Mouse (Mus musculus) lung, postnatal 4 days (tissue): ENCODE data around the gene Col4a5.

ENCODE experiments used
- DNase-seq, 2 experiments: peaks; one replicate each; pipeline ENCODE4 v3.0.0; 2021

Gene Col4a5

DNA sequence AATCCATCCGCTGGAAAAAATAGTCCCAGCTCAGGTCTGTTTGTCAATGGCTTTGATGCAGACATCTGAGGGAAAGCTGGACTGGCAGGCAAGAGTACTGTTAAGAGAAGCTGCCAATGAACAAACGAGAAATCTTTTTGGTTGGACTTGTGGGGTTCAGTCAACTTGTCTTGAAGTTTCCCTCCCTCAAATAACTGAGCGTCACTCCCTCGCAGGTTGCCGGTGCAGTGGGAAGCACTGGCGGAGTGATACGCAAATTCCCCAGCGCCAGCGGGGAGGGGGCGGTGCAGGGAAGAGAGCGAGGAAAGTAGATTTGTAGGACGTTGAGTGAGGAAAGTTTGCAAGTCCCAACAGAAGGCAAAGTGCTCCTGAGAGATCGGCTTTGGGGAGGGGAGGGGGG, at the start of gene Col4a5:
Col4a5 (plus strand) TSS at position 276 of the 400 bp plus-strand sequence.
- DNase-seq = peak; percentile 65 to 80

DNA sequence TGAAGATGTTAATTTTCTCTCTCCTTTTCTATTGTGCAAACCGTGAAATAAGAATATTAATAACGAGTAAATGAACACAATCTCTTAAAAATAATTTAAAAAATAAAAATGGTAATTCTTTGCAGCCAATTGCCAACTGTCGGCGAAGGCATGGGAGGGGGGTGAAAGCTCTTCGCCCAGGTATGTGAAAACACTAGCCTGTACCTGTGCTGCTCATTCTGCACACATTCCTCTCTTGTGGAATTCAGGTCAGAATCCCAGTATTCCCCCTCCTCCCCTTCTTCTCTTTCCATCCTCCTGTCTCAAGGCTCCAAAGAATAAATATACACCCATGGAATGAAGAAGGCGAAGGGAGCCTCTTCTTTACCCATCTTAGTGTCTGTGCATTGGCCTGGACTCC, 38.4 kb upstream of the Col4a5 start:
- DNase-seq = peak in 1 of 2 experiments; percentile 20

DNA sequence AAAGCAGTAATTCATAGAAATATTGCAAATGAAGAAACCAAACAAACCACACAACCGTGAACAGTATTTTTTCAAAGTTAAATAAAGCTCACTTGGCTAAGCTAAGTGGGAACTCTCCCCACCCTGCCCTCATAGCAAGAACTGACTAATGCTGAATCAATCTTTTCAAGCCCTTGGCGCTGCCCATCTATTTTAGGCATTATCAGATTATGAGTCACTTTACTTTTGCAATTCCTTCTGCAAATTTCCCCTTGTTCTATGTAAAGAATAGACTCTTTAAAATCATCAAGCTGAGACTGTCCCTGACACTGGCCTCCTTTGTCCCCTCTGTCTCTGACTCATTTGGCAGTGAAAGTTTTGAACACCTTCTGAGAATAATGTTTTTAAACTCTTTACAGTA, 35.8 kb upstream of the Col4a5 start:
- DNase-seq = no peak

GRCm38 (mm10) chrX:141447936-141448335, 27.2 kb upstream of the Col4a5 start:
- no peak for DNase-seq

DNA sequence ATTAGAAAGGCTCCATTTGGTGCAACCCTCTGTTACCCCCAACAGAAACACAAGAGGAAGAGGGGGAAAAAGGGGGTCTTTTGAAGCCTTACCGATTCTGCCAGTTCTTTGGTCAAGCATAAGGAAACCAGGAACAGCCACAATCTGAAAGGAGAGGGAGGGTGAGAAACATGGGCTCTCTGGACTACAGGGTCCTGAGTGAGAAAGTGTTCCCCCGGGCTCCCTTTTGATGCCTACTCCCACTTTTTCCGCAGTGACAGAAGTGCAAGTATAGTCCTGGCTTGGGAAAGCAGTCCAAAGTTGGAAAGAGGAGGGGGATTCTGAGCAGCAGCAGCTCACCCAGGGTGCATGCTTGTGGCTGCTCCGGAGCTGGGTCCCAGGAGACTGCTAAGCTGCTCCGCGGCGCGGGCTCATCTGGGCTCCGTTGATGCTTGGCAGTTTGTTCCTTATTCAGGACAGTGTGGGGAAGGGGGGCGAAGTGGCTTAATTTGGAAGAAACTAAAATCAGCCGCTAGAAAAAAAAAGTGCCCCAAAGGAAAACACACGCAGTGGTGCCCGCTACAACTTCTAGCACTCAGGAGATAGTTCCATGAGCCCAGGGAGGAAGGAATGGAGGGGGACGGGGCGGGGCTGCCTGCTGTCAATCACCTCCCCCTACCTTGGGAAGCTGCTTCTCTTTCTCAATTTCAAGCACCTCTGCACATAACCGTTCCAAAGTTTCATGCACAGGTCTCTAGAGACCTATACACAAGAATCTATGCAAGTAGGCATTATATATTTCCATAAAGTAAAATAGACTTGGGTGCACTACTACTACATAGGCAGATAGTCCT, 1.5 kb upstream of the Col4a5 start, which contains the start of gene Col4a6:
Col4a6 (minus strand) TSS at position 607 of the 833 bp plus-strand sequence.
- DNase-seq = peak; percentile 4 to 20

- peak; percentile 10 to 24 for DNase-seq
Measured at GRCm38 (mm10) chrX:141475566-141476327, 562 bp downstream of the Col4a5 start.

- DNase-seq = no peak
Measured at GRCm38 (mm10) chrX:141494545-141494944, 19.4 kb downstream of the Col4a5 start.

- DNase-seq = no peak
Measured at GRCm38 (mm10) chrX:141503125-141503524, 27.9 kb downstream of the Col4a5 start.

- no peak for DNase-seq
Measured at GRCm38 (mm10) chrX:141533447-141533846, 58.3 kb downstream of the Col4a5 start.

DNA sequence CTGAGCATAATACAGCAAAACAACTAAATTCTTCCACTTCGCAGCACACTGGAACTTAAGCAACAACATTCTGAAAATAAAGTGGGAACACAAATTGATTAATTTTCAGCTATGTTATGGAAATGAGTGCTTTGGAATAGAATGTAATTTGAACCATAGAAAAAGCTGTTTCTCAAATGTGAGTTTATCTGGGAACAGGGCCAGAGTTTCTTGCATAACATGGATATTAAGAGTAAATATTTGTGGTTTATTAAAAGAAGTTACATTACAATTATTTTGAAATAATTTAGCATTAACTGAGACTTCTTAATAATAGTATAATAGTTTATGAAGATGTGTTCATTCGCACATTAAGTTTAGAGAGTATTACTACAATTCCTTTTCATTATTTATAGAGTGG, 72.3 kb downstream of the Col4a5 start:
- DNase-seq = no peak

- no peak for DNase-seq
Measured at GRCm38 (mm10) chrX:141590242-141590641, 115.1 kb downstream of the Col4a5 start.

DNA sequence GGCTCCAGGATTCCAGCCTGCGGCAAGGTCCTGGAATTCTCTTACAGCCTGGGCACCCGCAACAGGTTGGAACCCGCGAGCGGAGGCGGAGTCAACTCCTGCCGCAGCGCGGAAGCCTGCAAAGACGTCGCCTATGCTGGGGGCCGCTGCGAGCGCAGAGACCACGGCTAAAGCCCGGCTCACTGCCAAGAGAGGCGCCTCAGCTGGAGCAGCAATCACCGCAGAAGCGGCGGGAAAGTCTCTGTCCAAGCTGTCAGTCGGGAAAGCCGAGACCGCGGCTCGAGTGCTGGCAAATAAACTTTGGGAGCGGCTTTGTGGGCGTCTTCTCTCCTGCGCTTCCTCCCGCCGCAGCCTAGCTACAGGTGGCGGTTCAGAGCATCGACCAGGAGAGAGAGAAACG, 246.5 kb downstream of the Col4a5 start:
- peak in 1 of 2 experiments; percentile 23 for DNase-seq

DNA sequence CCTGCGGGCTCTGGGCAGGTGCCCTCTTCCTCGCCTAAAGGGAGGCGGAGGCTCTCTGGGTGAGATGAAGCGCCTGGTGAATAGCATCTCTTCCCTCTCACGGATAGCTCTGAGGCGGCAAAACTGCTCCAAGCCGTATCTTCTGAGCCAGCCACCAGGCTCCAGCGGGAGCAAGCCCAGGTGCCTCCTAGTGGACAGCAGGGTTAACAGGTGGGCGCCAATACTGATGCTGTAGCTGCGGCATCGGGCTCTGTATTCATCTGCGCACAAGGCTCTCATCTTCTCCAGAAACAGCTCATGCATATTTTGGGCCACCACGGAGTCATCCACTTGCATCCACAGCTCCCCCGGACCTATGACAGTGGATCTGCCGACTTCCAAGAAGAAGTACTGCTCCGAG, 248.8 kb downstream of the Col4a5 start:
- no peak for DNase-seq

- no peak for DNase-seq
Measured at GRCm38 (mm10) chrX:141724391-141724891, 249.3 kb downstream of the Col4a5 start.

DNA sequence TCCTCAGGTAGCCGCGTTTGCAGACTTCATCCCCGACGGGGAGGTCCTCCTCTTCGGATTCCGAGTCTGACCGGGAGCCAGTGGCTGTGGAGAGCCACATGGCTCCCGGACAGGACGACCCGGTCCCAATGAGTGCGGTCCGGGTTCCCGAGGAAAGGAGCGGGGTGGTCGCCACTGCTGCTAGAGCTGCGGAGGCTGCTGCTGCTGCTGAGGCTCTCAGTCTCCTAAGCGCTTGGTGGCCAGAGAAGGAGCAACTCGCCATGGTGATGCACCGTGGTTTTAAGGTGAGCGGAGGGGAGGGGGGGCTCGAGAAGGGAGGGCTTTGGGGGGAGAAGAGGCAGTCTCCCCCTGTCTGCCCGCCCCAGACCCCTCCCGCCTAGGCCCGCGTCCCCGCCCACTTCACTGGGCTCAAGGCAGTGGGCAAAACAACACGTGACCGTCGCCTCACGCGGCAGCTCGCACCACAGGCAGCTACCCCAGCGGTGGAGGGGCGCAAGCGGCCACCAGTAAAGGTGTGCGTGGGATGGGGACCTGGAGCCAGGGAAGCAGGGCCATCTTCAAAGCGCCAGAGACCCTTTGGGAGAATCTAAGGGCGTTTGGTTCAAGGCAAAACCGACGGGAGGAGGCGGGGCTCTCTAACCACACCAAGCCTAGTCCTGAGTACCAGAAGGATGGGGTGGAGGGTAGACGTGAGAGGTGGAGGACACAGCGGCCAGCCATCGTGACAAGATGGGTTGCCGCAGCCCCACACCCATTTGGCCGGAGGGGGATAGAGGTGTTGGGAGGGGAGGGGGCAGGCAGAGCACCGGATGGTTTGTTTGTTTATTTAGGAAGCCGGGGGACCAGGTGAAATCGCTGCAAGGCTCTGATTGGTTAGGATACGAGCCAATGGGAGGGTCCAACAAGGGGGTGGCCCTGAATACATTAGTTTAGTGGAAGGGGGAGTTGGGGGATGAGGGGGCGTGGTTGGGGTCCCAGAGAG, 250.0 kb downstream of the Col4a5 start, which contains the start of gene Irs4:
Irs4 (minus strand) TSS at position 327 of the 982 bp plus-strand sequence.
- no peak for DNase-seq

DNA sequence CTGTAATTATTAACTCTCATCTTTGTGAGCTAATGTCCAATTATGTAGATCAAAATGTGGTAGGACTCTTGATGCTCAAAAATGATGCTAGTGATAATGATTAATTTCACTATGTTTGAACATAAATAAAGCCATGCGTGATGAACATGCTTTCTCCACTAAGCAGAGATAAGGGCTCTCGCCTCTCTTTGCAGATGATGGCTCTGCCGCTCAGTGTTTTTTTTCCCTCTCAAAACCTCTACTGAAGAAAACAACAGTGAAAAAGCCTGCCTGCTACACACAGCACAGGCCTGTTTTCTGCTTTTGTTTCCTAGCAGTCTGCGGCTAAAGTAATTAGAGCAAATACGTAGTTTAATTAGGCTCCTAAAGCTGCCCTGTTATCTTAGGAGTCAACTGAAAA, 254.4 kb downstream of the Col4a5 start:
- DNase-seq = no peak
